Mouse (Mus musculus) liver, embryonic 13.5 days (tissue): ENCODE measurements around the gene Ddb1. TPM values are rescaled to one million over a fixed set of nuclear protein-coding genes. Genes with fewer than 3 reads are reported as not detected.

Source experiments
- ATAC-seq: fragments of 200-750 bp; cut with Nextera tagmentation; 2 replicates; pipeline ENCODE4 v1.8.0; 2017; ENCODE audit warnings: low read depth, mild to moderate bottlenecking, moderate number of reproducible peaks, moderate library complexity
- DNase-seq: peaks from one replicate; pipeline ENCODE4 v3.0.0; 2022
- H3K27ac ChIP-seq: fragments of 300-500 bp; sonication (generic); 2 replicates; pipeline ENCODE4 v1.5.1; 2015; ENCODE audit warnings: moderate library complexity, mild to moderate bottlenecking, inconsistent platforms
- H3K27me3 ChIP-seq: fragments of 300-500 bp; sonication (generic); 2 replicates; pipeline ENCODE4 v1.6.1; 2015; ENCODE audit warnings: mild to moderate bottlenecking, inconsistent platforms
- H3K36me3 ChIP-seq: fragments of 300-500 bp; sonication (generic); 2 replicates; pipeline ENCODE4 v1.6.1; 2015; ENCODE audit warnings: mild to moderate bottlenecking, inconsistent platforms
- H3K4me1 ChIP-seq: fragments of 300-500 bp; sonication (generic); replicated peaks from 2 replicates; pipeline ENCODE4 v1.6.1; 2015; ENCODE audit warnings: inconsistent platforms
- H3K4me2 ChIP-seq: fragments of 300-500 bp; sonication (generic); 2 replicates; pipeline ENCODE4 v1.6.1; 2015; ENCODE audit warnings: inconsistent platforms, mild to moderate bottlenecking, moderate library complexity
- H3K4me3 ChIP-seq: fragments of 300-500 bp; sonication (generic); replicated peaks from 2 replicates; pipeline ENCODE4 v1.5.1; 2015; ENCODE audit warnings: mild to moderate bottlenecking, inconsistent platforms
- H3K9ac ChIP-seq: fragments of 300-500 bp; sonication (generic); 2 replicates; pipeline ENCODE4 v1.6.1; 2015; ENCODE audit warnings: mild to moderate bottlenecking, inconsistent platforms
- H3K9me3 ChIP-seq: fragments of 300-500 bp; sonication (generic); replicated peaks from 2 replicates; pipeline ENCODE4 v1.6.1; 2016; ENCODE audit warnings: inconsistent platforms
- WGBS: fragments of 180-500 bp; shearing (Covaris S2); methylation state at CpG from one replicate; pipeline ENCODE4 v1.1.7; 2015; ENCODE audit not compliant: insufficient replicate concordance; 5-methylcytosine and 5-hydroxymethylcytosine counted together
- polyA plus RNA-seq: library from polyadenylated mRNA; unstranded; fragments of >200 nt; fragmentation: Nextera tagmentation; extraction: Ambion mirVana; gene quantifications from 2 replicates; pipeline ENCODE4 v1.2.1, GENCODE M21; 2015

Ddb1 gene
- polyA plus RNA-seq, 1 experiment from 2014 or later: 156 TPM

DNA sequence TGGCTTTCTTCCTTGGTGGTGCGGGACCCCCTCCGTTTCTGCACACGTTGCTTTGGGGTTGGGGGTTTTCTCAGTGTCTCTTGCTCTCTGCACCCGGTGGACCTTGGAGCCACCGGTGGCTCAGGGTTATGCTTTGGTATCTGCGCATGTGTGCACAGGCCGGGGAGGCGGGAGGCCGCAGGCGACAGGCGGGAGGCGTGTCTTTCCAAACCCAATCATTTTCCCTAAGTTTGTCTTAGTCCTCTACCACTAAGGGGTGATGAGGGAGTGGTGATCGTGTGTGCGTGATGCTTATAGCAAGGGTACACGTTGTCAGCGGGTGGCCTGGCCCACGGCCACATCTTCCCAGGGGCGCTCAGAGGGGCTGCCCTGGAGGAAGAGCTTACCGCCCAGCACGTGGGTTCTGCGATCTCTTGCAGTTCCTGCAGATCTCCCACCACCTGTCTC, 29.8 kb downstream of the Ddb1 start:
- peak overlapping the region; percentile 81 for H3K9ac ChIP-seq
- H3K4me2 ChIP-seq: peak overlapping the region; percentile 94
- H3K4me1 ChIP-seq: peaks cover 58% of the 10 kb centered on the region
- H3K27ac ChIP-seq: peak overlapping the region; percentile 78
- DNase-seq: peak; percentile 72
- no peaks in the 10 kb centered on the region for H3K9me3 ChIP-seq
- H3K36me3 ChIP-seq: peaks cover 21% of the 10 kb centered on the region
- peak; percentile 89 for ATAC-seq
- WGBS: 4% methylated on average over 21 of the region's 21 CpGs
- H3K4me3 ChIP-seq: peak overlapping the region; percentile 65
- H3K27me3 ChIP-seq: no peaks in the 10 kb centered on the region

- H3K9ac ChIP-seq: 0 out of 2 replicates have a peak overlapping the region, but pooled peaks have one; percentile 14
- no peak for ATAC-seq
These were observed 32.7 kb downstream of the Ddb1 start for GRCm38 (mm10) chr19:10637840-10638239.

DNA sequence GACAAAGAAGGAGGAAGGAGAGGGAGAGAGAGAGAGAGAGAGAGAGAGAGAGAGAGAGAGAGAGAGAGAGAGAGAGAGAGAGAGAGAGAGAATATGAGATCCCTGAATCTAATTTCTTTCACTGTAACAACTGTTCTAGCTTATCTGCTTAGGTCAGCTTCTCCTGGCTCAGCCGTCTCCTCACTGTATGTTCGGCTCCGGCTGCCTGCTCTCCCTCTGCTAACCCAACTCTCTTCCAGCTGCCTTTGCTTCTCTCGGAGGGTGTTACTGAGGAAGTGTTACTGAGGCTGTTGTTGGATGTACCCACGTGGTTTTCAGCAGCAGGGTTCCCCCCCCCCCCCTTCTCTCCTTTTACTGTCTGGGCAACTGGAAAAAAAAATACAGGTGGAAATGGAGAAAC, 35.0 kb downstream of the Ddb1 start:
- DNase-seq (no peak), ATAC-seq (peak; percentile 73)
- WGBS: under 1% methylated on average over 5 of the region's 5 CpGs
- Histone ChIP-seq H3K36me3 (no peaks in the 10 kb centered on the region), H3K27ac (peak overlapping the region; percentile 64), H3K27me3 (peaks cover 3% of the 10 kb centered on the region; the same call in 1 of the 2 replicates), H3K4me1 (peaks cover 67% of the 10 kb centered on the region), H3K4me2 (peak overlapping the region; percentile 38), H3K4me3 (no peak overlapping the region), H3K9me3 (no peaks in the 10 kb centered on the region), H3K9ac (peak overlapping the region; percentile 33; the same call in 1 of the 2 replicates)

More at GRCm38 (mm10) chr19:10637840-10638239, 32.7 kb downstream of the Ddb1 start:
- Histone ChIP-seq H3K27ac (no peak overlapping the region), H3K27me3 (no peaks in the 10 kb centered on the region; the same call in 1 of the 2 replicates), H3K9me3 (no peaks in the 10 kb centered on the region), H3K36me3 (no peaks in the 10 kb centered on the region), H3K4me1 (peaks cover 79% of the 10 kb centered on the region), H3K4me3 (no peak overlapping the region), H3K4me2 (no peak overlapping the region)
- no peak for DNase-seq
- 63% methylated on average over 7 of the region's 7 CpGs for WGBS

GRCm38 (mm10) chr19:10640589-10641378, 35.7 kb downstream of the Ddb1 start:
- Histone ChIP-seq H3K36me3 (no peaks in the 10 kb centered on the region), H3K9ac (peak overlapping the region; percentile 33; the same call in 1 of the 2 replicates), H3K27ac (peak overlapping the region; percentile 64), H3K9me3 (no peaks in the 10 kb centered on the region), H3K4me3 (no peak overlapping the region), H3K4me1 (peaks cover 60% of the 10 kb centered on the region), H3K4me2 (peak overlapping the region; percentile 38), H3K27me3 (peaks cover 3% of the 10 kb centered on the region; the same call in 1 of the 2 replicates)
- 52% methylated on average over 13 of the region's 13 CpGs for WGBS
- DNase-seq (no peak), ATAC-seq (no peak)

DNA sequence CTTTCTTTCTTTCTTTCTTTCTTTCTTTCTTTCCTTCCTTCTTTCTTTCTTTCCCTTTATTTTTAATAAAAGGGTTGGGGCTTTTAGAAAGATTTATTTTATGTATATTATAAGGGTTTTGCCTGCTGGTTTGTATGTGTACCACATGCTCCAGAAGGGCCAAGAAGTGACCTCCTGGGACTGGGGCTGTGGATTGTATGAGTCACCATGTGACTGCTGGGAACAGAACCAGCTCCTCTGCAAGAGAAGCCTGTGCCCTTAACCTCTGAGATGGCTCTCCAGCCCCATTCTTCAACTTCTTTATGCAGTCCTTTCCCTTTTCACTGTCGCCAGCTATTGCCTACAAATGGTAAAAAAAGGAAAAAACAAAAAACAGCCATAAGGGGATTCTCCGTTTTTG, 40.5 kb downstream of the Ddb1 start:
- no peak for ATAC-seq
- Histone ChIP-seq H3K27ac (no peak overlapping the region), H3K9ac (no peak overlapping the region), H3K36me3 (peaks cover 9% of the 10 kb centered on the region; the same call in 1 of the 2 replicates), H3K27me3 (peaks cover 11% of the 10 kb centered on the region; the same call in 1 of the 2 replicates), H3K9me3 (no peaks in the 10 kb centered on the region), H3K4me1 (peaks cover 18% of the 10 kb centered on the region), H3K4me3 (no peak overlapping the region), H3K4me2 (no peak overlapping the region)
- WGBS: 83% methylated on average over 2 of the region's 2 CpGs
- DNase-seq: no peak

DNA sequence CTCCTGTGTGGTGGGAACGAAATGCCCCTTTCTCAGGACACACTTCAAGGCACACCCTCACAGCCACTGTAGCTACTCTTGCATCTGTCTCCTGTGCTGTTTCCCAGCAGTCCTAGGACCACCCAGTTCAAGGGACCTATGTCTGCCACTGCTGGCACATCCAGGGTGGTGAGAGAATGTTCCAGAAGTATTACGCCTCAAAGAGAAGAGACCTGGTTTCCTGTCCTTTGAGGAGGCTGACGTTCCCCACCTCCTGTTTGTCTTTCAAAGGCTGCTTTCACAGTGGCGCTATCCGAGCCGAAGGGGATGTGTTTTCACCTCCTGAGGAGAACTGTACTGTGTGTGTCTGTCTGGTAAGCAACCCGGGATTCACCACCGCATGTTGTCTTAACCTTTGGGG, 43.0 kb downstream of the Ddb1 start:
- no peak overlapping the region for H3K4me3 ChIP-seq
- 67% methylated on average over 8 of the region's 8 CpGs for WGBS
- no peak for ATAC-seq

DNA sequence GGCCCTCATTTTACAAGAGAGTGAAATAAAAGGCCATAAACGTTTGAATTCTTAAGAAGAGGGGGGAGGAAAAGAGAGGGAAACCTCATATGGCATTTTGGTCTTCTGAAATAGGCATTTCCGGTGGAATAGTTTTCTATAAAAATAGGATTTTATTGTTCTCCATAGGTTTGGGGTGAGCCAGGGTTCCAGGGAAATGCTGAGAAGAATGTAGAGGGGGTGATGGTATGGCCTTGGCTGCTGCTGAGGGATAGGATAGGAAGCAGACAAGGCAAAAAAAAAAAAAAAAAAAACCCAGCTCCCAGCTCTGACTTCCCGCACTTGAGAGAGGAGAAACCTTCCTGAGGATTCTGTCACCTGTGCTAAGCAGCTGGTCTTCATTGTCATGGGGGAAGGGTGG, 50.9 kb downstream of the Ddb1 start:
- no peaks in the 10 kb centered on the region for H3K9me3 ChIP-seq
- H3K27ac ChIP-seq: peak overlapping the region; percentile 83
- no peak for ATAC-seq
- WGBS: 57% methylated on average over 3 of the region's 3 CpGs
- H3K9ac ChIP-seq: peak overlapping the region; percentile 31
- no peak overlapping the region for H3K4me3 ChIP-seq
- peaks cover 71% of the 10 kb centered on the region for H3K4me1 ChIP-seq
- no peak for DNase-seq
- no peak overlapping the region for H3K4me2 ChIP-seq
- H3K36me3 ChIP-seq: no peaks in the 10 kb centered on the region
- H3K27me3 ChIP-seq: no peaks in the 10 kb centered on the region

More for the DNA sequence above, 43.0 kb downstream of the Ddb1 start:
- Histone ChIP-seq H3K27ac (no peak overlapping the region), H3K4me2 (no peak overlapping the region), H3K9me3 (no peaks in the 10 kb centered on the region), H3K9ac (no peak overlapping the region), H3K4me1 (peaks cover 9% of the 10 kb centered on the region), H3K36me3 (peaks cover 9% of the 10 kb centered on the region; the same call in 1 of the 2 replicates), H3K27me3 (peaks cover 11% of the 10 kb centered on the region; the same call in 1 of the 2 replicates)
- DNase-seq: no peak

GRCm38 (mm10) chr19:10657742-10658141, 52.6 kb downstream of the Ddb1 start:
- no peak; the same call in 1 of the 2 replicates for ATAC-seq
- 81% methylated on average over 5 of the region's 5 CpGs for WGBS
- no peaks in the 10 kb centered on the region for H3K36me3 ChIP-seq
- no peaks in the 10 kb centered on the region for H3K27me3 ChIP-seq
- H3K4me3 ChIP-seq: no peak overlapping the region
- no peak for DNase-seq
- H3K4me1 ChIP-seq: peaks cover 80% of the 10 kb centered on the region
- H3K9ac ChIP-seq: no peak overlapping the region
- no peak overlapping the region for H3K4me2 ChIP-seq
- peak overlapping the region; percentile 83 for H3K27ac ChIP-seq
- H3K9me3 ChIP-seq: no peaks in the 10 kb centered on the region

GRCm38 (mm10) chr19:10658406-10658805, 53.3 kb downstream of the Ddb1 start:
- Histone ChIP-seq H3K4me2 (no peak overlapping the region), H3K27me3 (no peaks in the 10 kb centered on the region), H3K4me3 (no peak overlapping the region), H3K36me3 (no peaks in the 10 kb centered on the region), H3K4me1 (peaks cover 87% of the 10 kb centered on the region), H3K27ac (peak overlapping the region; percentile 83), H3K9ac (no peak overlapping the region), H3K9me3 (no peaks in the 10 kb centered on the region)
- DNase-seq: no peak
- ATAC-seq: no peak
- 60% methylated on average over 2 of the region's 2 CpGs for WGBS

DNA sequence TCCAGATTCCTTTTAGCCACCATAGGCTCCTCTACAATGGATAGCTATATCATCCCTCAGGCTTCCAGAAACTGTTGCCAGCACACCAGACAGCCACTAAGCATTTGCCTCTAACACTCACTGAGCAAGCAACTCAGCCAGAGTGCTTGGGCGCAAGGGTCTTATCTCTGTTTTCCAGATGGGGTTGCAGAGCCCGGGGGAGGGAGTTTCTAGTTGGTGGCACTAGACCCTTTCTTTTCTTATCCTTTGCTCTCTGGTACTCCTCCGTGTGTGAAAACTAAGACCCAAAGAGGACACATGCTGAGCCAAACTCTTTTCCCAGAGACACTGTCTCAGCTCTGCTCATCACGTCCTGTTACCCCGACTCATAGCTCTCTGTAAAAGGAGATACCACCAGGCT, 56.2 kb downstream of the Ddb1 start:
- H3K36me3 ChIP-seq: no peaks in the 10 kb centered on the region
- H3K4me3 ChIP-seq: peak overlapping the region; percentile 35
- H3K27me3 ChIP-seq: no peaks in the 10 kb centered on the region
- peak overlapping the region; percentile 66 for H3K4me2 ChIP-seq
- H3K27ac ChIP-seq: peak overlapping the region; percentile 99
- ATAC-seq: peak; percentile 88
- peaks cover 93% of the 10 kb centered on the region for H3K4me1 ChIP-seq
- peak overlapping the region; percentile 67 for H3K9ac ChIP-seq
- peak; percentile 86 for DNase-seq
- H3K9me3 ChIP-seq: no peaks in the 10 kb centered on the region
- WGBS: 11% methylated on average over 5 of the region's 5 CpGs

DNA sequence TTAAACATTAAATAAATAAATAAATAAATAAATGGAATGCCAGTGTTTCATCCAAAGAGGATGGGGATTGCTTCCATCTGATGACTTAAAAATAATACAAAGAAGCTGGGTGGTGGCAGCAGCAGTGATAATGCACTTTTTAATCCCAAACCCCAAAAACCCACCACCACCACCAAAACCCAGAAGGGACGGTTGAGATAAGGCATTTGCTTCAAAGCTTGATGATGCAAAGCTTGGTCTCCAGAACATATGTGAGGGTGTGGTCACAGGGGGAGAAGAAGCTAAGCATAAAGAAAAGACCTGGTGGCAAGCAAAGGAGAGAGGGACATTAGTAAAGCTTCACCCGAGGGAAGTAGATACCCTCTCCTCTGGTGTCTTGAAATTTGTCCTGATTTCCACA, 56.8 kb downstream of the Ddb1 start:
- Histone ChIP-seq H3K9ac (peak overlapping the region; percentile 67), H3K9me3 (no peaks in the 10 kb centered on the region), H3K4me1 (peaks cover 87% of the 10 kb centered on the region), H3K27me3 (no peaks in the 10 kb centered on the region), H3K4me3 (peak overlapping the region; percentile 35), H3K27ac (peak overlapping the region; percentile 99), H3K4me2 (peak overlapping the region; percentile 66), H3K36me3 (no peaks in the 10 kb centered on the region)
- peak; percentile 44 for ATAC-seq
- peak; percentile 78 for DNase-seq
- 10% methylated on average over 2 of the region's 2 CpGs for whole genome bisulfite sequencing
